ENCODE assay signal across 20 mouse cellular contexts in the genomic region with DNA sequence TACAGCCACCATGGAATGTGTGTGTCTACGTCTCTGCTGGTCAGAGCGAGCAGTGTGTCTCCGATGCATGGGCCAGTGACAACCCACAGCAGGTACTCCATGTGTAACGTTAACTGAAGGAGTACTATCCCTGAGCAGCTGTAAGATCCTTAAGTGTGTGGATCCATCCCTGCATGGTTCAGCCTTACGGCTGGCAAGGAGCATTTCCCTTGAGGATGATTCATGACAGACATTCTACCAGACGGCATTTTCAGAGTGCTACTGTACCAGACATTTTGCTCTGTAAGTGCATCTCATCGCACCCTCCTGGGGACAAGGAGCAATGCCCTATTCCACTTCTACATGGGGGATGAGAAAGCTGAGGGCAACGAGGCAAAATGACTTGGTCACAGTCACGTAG. TPM values are rescaled to one million over a fixed set of nuclear protein-coding genes. Genes with fewer than 3 reads are reported as not detected.
DNase-seq lines count a peak whose midpoint lies in the region; TF ChIP-seq lines count a peak whose summit lies in the region.
"Had no signal": no experiment of that assay in that cellular context is flagged by ENCODE, and none has a peak within 500 bp of the region (broad histone marks: within the 10 kb centered on the region; RNA-seq: fewer than 3 reads in every experiment).

No protein-coding gene starts in this region.

- no peak for TF ChIP-seq POLR2A in olfactory bulb, adult 2 months (IDR thresholded peaks at IDR 0.05; ENCODE audit: insufficient read depth, low read depth, low read length)

- peaks cover 12% of the 10 kb centered on the region for H3K4me1 ChIP-seq in olfactory bulb, adult 2 months (ENCODE audit: control insufficient read depth, insufficient read depth, low read length)
- H3K4me1 ChIP-seq: forebrain, embryonic 12.5 days; heart, embryonic 13.5 days; limb, embryonic 12.5 days; liver, embryonic 12.5 days; midbrain, embryonic 12.5 days had no signal

- intact Hi-C loops in gastrocnemius, adult 2 months (cut with DNase I): no loop called here

- H3K4me3 ChIP-seq in gastrocnemius, adult 2 months: no peak overlapping the region
- H3K4me3 ChIP-seq in olfactory bulb, adult 2 months (ENCODE audit: insufficient read depth, low read depth, low read length): no peak overlapping the region
- no peak overlapping the region for H3K4me3 ChIP-seq in layer of hippocampus, adult 2 months
- H3K4me3 ChIP-seq: erythroblast, embryonic 14.5 days; forebrain, embryonic 12.5 days; heart, adult 2 months; heart, embryonic 13.5 days; left cerebral cortex, adult 2 months; limb, embryonic 12.5 days; liver, embryonic 12.5 days; midbrain, embryonic 12.5 days had no signal

- WGBS in olfactory bulb, adult 2 months: 63% methylated on average over 9 of the region's 9 CpGs

- H3K27ac ChIP-seq in gastrocnemius, adult 2 months: peak overlapping the region; percentile 25; the same call in 1 of the 2 replicates
- peak overlapping the region; percentile 71 for H3K27ac ChIP-seq in olfactory bulb, adult 2 months (ENCODE audit: insufficient read depth, low read depth, low read length)
- H3K27ac ChIP-seq in layer of hippocampus, adult 2 months: no peak overlapping the region
- H3K27ac ChIP-seq: forebrain, embryonic 12.5 days; heart, adult 2 months; heart, embryonic 13.5 days; left cerebral cortex, adult 2 months; limb, embryonic 12.5 days; liver, embryonic 12.5 days; midbrain, embryonic 12.5 days had no signal

- DNase-seq in gastrocnemius, adult 2 months: no peak
- no peak for DNase-seq in gastrocnemius, postnatal 4 days (ENCODE audit: low spot score in 2 of 2)
- DNase-seq in left cerebral cortex, adult 8-10 months (ENCODE audit: low spot score in 2 of 2): peak; percentile 8 to 13
- DNase-seq in left cerebral cortex, adult 11 months (ENCODE audit: low spot score): no peak
- peak; percentile 22 for DNase-seq in 3T3-L1 (ENCODE audit: low read depth, low spot score)
- DNase-seq in layer of hippocampus, adult 2 months (ENCODE audit: low spot score in 2 of 2): no peak
- DNase-seq: cerebellum, adult 11 months; cerebellum, adult 9-11 months; heart, postnatal 14 days; lung, postnatal 10 days had no signal

- no peak for TF ChIP-seq CTCF in gastrocnemius, adult 2 months (IDR thresholded peaks at IDR 0.05)
- no peak for TF ChIP-seq CTCF in olfactory bulb, adult 2 months (IDR thresholded peaks at IDR 0.05; ENCODE audit: insufficient read depth, low read depth, low read length)
- no peak for TF ChIP-seq CTCF in layer of hippocampus, adult 2 months (conservative IDR thresholded peaks at IDR 0.05)

RNA-seq across cellular contexts. Expression of a gene that starts 59.6 kb away (rescaled TPM):
- 100 to 1,000 TPM; 101 TPM for total RNA-seq in gastrocnemius, adult 2 months (2021)
- 100 to 1,000 TPM; 107 to 117 TPM for total RNA-seq in gastrocnemius, postnatal 4 days (2021)
- total RNA-seq in left cerebral cortex, adult 8-10 months (2022): 10 to 100 TPM; 80.2 to 94.8 (median 84.8) TPM
- polyA plus RNA-seq in olfactory bulb, adult 2 months (2012; ENCODE audit: insufficient read depth, insufficient read length, low replicate concordance, missing spikeins): not detected in 2 replicates
- 10 to 100 TPM; 80.7 to 90.5 TPM for total RNA-seq in layer of hippocampus, adult 2 months (2021)

RNA-seq across cellular contexts. Expression of a gene that starts 59.7 kb away (rescaled TPM):
- not detected for total RNA-seq in gastrocnemius, adult 2 months (2021)
- total RNA-seq in gastrocnemius, postnatal 4 days (2021): under 1 TPM; 0.10 to 0.12 TPM
- 1 to 10 TPM; 2.0 to 2.9 (median 2.5) TPM for total RNA-seq in left cerebral cortex, adult 8-10 months (2022)
- polyA plus RNA-seq in olfactory bulb, adult 2 months (2012; ENCODE audit: insufficient read depth, insufficient read length, low replicate concordance, missing spikeins): not detected in 2 replicates
- 1 to 10 TPM; 1.0 to 1.3 TPM for total RNA-seq in layer of hippocampus, adult 2 months (2021)
- total RNA-seq: gastrocnemius, adult 8-10 months; heart, adult 2 months; heart, postnatal 14 days had no signal
- polyA plus RNA-seq: erythroblast, embryonic 14.5 days; heart, adult 2 months; heart, embryonic 13.5 days had no signal

Comparison
In these comparisons a context has a peak if more than half of its experiments do, and no peak if none do; other contexts are left out.
1. DNase-seq: peak in left cerebral cortex, adult 8-10 months (2 of 2) and 3T3-L1 (single experiment); none in gastrocnemius, adult 2 months (single experiment), gastrocnemius, postnatal 4 days (0 of 2), left cerebral cortex, adult 11 months (single experiment) and layer of hippocampus, adult 2 months (0 of 2).